Mouse (Mus musculus): ENCODE results near the gene Gm10271. TPM values are rescaled to one million over a fixed set of nuclear protein-coding genes. Genes with fewer than 3 reads are reported as not detected.

Gene Gm10271
- not detected for total RNA-seq (2021)

DNA sequence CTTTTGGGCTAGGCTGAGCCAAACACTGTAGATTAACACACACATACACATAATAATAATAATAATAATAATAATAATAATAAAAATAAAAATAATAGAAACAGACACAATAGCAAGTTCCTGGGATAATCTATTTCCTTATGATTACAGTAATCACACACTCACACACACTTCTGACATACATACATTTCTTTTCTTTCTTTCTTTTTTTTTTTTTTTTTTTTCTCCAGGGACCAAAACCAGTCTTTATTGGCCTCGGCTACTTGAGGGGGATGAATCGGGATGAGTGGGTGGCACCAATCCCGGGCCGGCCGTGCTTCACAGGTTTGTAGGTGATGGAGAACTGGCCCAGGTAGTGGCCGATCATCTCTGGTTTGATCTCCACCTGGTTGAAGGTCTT, at the start of gene Gm10271:
Gene Gm10271, minus strand, starts transcription at position 101 of the 400 bp plus-strand sequence.
- no peak for DNase-seq (ENCODE audit: low spot score)
- intact Hi-C loops (cut with DNase I): no loop called here

DNA sequence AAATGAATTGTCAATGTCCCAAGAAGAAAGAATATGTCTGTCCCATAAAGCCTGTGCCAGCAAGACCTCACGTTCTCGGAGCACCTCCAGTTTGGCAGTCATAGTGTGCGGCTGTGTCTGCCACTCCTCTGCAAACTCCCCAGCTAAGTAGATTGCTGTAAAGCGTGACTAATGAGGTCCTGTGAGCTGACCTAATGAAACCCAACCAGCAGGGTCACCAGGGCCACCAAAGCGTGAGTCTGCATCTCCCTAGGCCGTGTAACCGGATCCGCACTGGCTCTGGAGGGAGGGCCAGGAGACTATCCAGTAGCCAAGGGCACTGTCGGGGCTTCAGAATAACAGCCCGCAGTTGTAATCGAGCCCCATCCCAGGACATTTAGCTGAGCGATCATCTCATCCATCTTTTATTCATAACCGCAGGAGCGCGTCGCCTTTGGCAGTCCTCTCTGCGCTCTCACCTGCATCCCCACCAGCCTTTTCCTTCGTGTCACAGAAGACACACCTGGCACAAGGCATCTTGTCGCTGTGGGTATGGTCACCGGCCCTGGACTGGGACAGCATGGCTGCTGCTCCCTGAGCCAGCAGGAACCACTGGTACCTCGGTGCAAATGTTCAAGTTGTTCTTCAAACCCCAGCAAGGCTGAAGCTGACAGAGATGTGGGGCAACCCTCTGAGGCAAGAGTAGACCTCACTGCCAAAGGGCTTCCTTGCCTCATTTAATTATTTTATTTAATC, 48.8 kb upstream of the Gm10271 start:
- no peak for DNase-seq (ENCODE audit: low spot score)
- intact Hi-C loops (cut with DNase I): no loop called here

DNA sequence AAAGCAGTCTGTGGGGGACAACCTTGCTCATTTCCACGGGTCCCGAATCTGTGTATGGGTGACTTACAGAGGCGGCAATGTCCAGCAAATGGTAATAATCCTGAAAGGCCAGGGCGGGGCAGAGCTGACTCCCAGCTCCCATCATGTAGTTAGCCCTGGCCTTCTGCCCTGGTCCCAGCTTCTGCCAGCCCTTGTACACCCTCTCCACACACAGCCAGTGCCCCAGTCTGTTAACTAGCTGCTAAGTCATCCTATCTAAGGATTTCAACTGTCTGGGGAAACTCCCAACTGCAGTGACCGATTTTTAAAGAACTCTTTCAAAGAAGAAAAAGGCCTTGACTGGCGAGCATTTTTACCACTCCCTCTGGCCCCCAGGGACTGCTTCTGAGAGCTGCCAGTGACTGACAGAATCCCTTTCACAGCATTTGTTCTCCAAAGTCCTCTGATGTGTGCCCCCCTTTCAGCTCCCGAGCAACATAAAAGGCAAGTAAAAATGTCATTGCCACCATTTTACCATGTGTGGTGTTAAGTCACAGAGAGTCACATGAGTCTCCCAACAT, 46.0 kb upstream of the Gm10271 start:
- DNase-seq (ENCODE audit: low spot score): no peak

DNA sequence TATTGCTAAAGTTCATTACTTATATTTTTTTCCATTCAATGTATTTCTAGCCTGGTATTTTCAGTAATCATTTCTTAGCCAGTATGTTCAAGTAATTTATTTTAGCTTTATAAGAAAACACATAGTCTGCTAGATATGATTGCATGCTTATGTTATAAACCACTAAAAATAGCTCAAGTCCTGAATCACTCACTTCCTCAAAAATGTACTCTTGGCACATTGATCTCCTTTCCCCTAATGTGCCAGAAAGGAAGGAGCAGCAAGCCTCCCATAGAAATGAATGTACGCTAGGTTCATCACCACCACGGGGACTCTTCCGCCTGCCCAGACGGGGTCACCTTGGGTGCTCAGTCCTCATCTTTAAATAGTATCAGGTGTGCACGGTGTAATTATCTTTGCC, 42.2 kb upstream of the Gm10271 start:
- intact Hi-C loops (cut with DNase I): no loop called here
- DNase-seq (ENCODE audit: low spot score): no peak

More for the DNA sequence above, 46.0 kb upstream of the Gm10271 start:
- intact Hi-C loops (cut with DNase I): no loop called here

- intact Hi-C loops (cut with DNase I): no loop called here
- no peak for DNase-seq (ENCODE audit: low spot score)
Observed at GRCm38 (mm10) chr10:117013689-117014390, 41.4 kb upstream of the Gm10271 start.

GRCm38 (mm10) chr10:117011047-117011446, 38.6 kb upstream of the Gm10271 start:
- intact Hi-C loops (cut with DNase I): no loop called here

DNA sequence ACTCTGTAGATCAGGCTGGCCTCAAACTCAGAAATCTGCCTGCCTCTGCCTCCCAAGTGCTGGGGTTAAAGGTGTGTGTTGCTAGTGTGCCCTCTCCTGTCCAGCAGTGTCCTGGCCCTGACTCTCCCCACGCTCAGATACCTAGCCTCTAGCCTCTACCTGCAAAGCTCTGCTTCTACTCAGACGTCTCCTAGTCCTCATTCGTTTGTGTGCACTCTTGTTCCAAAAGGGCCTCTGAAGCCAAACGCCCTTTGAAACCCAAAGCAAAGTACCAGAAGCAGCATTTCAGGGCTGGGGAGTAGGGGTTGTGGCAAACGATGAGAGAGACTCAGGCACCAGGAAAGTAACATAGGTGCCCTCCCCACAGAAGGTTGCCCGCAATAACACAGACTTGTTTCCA, 37.3 kb upstream of the Gm10271 start:
- intact Hi-C loops (cut with DNase I): no loop called here

More at GRCm38 (mm10) chr10:117011047-117011446, 38.6 kb upstream of the Gm10271 start:
- no peak for DNase-seq (ENCODE audit: low spot score)

GRCm38 (mm10) chr10:117005707-117006464, 33.5 kb upstream of the Gm10271 start:
- intact Hi-C loops (cut with DNase I): no loop called here
- DNase-seq (ENCODE audit: low spot score): no peak

More for the DNA sequence above, 37.3 kb upstream of the Gm10271 start:
- DNase-seq (ENCODE audit: low spot score): no peak

DNA sequence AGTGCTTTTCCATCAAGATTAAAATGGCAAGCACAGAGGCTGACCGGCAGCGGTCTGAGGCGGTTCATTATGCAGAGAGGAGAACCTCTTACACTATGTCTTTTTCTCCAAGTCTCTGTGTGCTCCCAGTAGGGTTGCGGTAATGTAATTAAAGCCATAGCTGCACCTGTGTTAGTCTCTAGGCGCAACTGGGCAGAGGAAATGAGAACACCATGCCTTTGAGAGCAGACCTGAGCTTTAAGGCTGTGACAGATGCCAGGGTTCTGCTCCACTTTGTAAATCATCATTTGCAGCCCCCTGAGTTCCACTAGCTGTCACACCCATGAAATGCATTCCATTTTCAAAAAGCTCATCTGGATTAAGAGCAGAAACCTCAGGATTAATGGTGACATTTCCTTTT, 32.3 kb upstream of the Gm10271 start:
- no peak for DNase-seq (ENCODE audit: low spot score)
- intact Hi-C loops (cut with DNase I): no loop called here

GRCm38 (mm10) chr10:117000975-117001374, 28.6 kb upstream of the Gm10271 start:
- intact Hi-C loops (cut with DNase I): no loop called here
- DNase-seq (ENCODE audit: low spot score): no peak

GRCm38 (mm10) chr10:116998716-116999455, 26.5 kb upstream of the Gm10271 start:
- DNase-seq (ENCODE audit: low spot score): no peak
- intact Hi-C loops (cut with DNase I): no loop called here

DNA sequence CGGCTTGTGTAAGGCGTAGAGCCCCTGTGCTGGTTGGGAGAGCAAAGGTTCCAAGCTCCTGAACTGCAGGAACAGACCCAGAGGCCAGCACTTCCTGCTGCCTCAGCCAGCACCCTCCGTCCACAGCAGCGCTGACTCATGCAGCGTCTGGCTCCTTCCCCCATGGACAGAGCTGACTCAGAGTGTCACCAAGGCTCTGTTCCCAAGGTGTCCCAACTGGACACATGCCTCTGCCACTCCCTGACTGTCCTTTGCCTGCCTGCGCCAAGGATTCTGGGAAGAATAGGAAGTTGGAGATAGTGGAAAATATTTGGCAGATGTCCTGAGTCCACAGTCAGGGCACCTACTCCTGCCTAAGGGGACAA, 23.8 kb upstream of the Gm10271 start:
- intact Hi-C loops (cut with DNase I): no loop called here
- peak; percentile 71 for DNase-seq (ENCODE audit: low spot score)

GRCm38 (mm10) chr10:116995584-116996235, 23.3 kb upstream of the Gm10271 start:
- DNase-seq (ENCODE audit: low spot score): no peak
- intact Hi-C loops (cut with DNase I): no loop called here

GRCm38 (mm10) chr10:116995162-116995561, 22.8 kb upstream of the Gm10271 start:
- intact Hi-C loops (cut with DNase I): no loop called here
- DNase-seq (ENCODE audit: low spot score): no peak

DNA sequence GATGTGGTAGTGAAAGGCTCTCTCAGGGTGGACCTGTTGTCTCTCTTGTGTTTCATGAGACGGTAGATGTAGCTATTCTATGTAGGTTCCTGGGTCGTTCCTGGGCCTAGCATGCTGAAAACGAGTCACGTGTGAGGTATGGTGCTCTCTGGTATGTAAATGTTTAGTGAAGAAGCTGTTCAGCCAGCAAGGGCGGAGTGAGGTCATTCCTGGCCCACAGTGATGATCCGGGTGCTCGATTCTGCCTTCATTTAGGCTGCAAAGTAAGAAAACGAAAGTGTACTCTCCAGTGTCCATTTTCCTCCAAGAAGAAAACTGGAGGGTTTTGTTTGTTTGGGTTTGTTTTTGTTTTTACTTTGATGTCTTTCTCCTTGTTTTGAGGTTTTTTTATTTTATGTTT, 21.6 kb upstream of the Gm10271 start:
- intact Hi-C loops (cut with DNase I): no loop called here
- DNase-seq (ENCODE audit: low spot score): no peak

DNA sequence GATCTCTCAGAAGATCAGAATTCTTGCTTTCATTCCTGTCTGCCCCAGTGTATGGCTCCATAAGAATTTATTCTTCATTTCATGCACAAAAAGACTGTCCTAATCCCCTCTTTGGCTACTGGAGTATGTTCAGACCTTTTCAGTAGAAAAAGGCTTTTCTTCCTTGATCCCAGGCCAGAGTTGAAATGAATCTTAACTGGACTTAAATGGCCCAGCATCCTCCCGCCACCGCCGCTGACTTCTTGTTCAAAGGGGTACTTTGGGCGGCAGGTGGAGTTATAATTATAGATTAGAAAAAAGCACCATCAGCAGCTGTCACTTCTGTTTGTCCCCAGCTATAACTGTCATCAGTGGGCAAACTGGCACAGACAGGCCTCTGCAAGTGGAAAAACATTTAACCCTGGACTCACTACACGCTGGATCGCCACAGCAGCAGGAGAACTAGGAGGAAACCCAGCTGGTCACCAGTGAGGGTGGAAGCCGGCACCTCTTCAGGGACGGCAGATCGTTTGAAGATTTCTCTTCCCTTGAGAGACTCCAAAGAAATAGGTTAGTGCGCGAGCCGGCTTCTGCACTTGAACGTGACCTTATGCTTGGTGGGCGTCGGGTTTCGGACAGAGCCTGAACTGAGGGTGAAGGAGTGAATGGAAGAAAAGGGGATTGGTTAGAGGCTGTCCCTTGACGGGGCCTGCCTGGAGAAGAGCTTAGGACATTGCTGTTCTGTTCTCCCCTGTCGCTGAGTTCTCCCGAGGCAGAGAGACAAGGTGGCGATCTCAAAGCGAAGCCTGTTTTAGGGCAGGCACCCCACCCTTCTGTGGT, 14.1 kb upstream of the Gm10271 start, which contains the start of gene Best3:
Gene Best3, plus strand, starts transcription at position 51 of the 819 bp plus-strand sequence.
- intact Hi-C loops (cut with DNase I): no loop called here
- no peak for DNase-seq (ENCODE audit: low spot score)

- intact Hi-C loops (cut with DNase I): no loop called here
- DNase-seq (ENCODE audit: low spot score): no peak
Observed at GRCm38 (mm10) chr10:116984836-116985235, 12.4 kb upstream of the Gm10271 start.

GRCm38 (mm10) chr10:116982526-116982925, 10.1 kb upstream of the Gm10271 start:
- intact Hi-C loops (cut with DNase I): no loop called here

More at GRCm38 (mm10) chr10:116982526-116982925, 10.1 kb upstream of the Gm10271 start:
- no peak for DNase-seq (ENCODE audit: low spot score)
